Mouse (Mus musculus) v-Abl transformed pro-B cells (cell line): ENCODE results near the gene Hyal3.

Experiments used
- in situ Hi-C, 2 experiments: fragments of 400-800 bp; cut with MboI; formaldehyde crosslinking; loops; one replicate each; pipeline ENCODE4 v1.15.1; 2025; ENCODE audit not compliant: unreplicated experiment in 2 of 2

Gene Hyal3

GRCm38 (mm10) chr9:107580501-107581317 is at the start of gene Hyal3:
TSS of gene Hyal3 (plus strand) at chr9:107580818.
- in situ Hi-C loops = no loop called here

- in situ Hi-C loops = loop anchor here (10.0 to 25.0 kb wide), 4 partner anchors 239 to 1553 kb away; partner anchors contain the start of genes Ccdc51 (in 1 of the 2), Cish (in 1 of the 2), Glyctk (in 1 of the 2) and Manf (in 1 of the 2)
Measured at GRCm38 (mm10) chr9:107533791-107534407, 46.7 kb upstream of the Hyal3 start, which contains the start of gene Tmem115. TSS of gene Tmem115 (plus strand) at chr9:107533945.

- in situ Hi-C loops = loop anchor here (10.0 to 25.0 kb wide), 4 partner anchors 240 to 1553 kb away; partner anchors contain the start of genes Ccdc51 (in 1 of the 2), Cish (in 1 of the 2), Glyctk (in 1 of the 2) and Manf (in 1 of the 2)
Measured at GRCm38 (mm10) chr9:107534408-107535202, 46.0 kb upstream of the Hyal3 start.

GRCm38 (mm10) chr9:107538231-107538630 is 42.4 kb upstream of the Hyal3 start:
- in situ Hi-C loops = loop anchor here (10.0 to 25.0 kb wide), 4 partner anchors 243 to 1549 kb away; partner anchors contain the start of genes Ccdc51 (in 1 of the 2), Cish (in 1 of the 2), Glyctk (in 1 of the 2) and Manf (in 1 of the 2)

- in situ Hi-C loops = loop anchor here (10.0 to 25.0 kb wide), 4 partner anchors 244 to 1549 kb away; partner anchors contain the start of genes Ccdc51 (in 1 of the 2), Cish (in 1 of the 2), Glyctk (in 1 of the 2) and Manf (in 1 of the 2)
Measured at GRCm38 (mm10) chr9:107538711-107539110, 41.9 kb upstream of the Hyal3 start.

GRCm38 (mm10) chr9:107539940-107540339 is 40.7 kb upstream of the Hyal3 start:
- in situ Hi-C loops = loop anchor here (10.0 to 25.0 kb wide), 4 partner anchors 245 to 1547 kb away; partner anchors contain the start of genes Ccdc51 (in 1 of the 2), Cish (in 1 of the 2), Glyctk (in 1 of the 2) and Manf (in 1 of the 2)

- in situ Hi-C loops = loop anchor here (25.0 kb wide), 2 partner anchors 1378 to 1547 kb away; partner anchors contain the start of genes Ccdc51 (in 1 of the 2), Glyctk (in 1 of the 2), Plxnb1 (in 1 of the 2) and Tma7 (in 1 of the 2)
Measured at GRCm38 (mm10) chr9:107540420-107540819, 40.2 kb upstream of the Hyal3 start.

- in situ Hi-C loops = loop anchor here (25.0 kb wide), 2 partner anchors 1379 to 1546 kb away; partner anchors contain the start of genes Ccdc51 (in 1 of the 2), Glyctk (in 1 of the 2), Plxnb1 (in 1 of the 2) and Tma7 (in 1 of the 2)
Measured at GRCm38 (mm10) chr9:107541005-107541404, 39.6 kb upstream of the Hyal3 start.

GRCm38 (mm10) chr9:107541474-107542351 is 38.9 kb upstream of the Hyal3 start, which contains the start of the genes Cyb561d2 and Nprl2:
TSS of gene Cyb561d2 (minus strand) at chr9:107542193.
TSS of gene Nprl2 (plus strand) at chr9:107542226.
- in situ Hi-C loops = loop anchor here (25.0 kb wide), 2 partner anchors 1379 to 1546 kb away; partner anchors contain the start of genes Ccdc51 (in 1 of the 2), Glyctk (in 1 of the 2), Plxnb1 (in 1 of the 2) and Tma7 (in 1 of the 2)

GRCm38 (mm10) chr9:107542352-107542686 is 38.3 kb upstream of the Hyal3 start:
- in situ Hi-C loops = loop anchor here (25.0 kb wide), 2 partner anchors 1380 to 1545 kb away; partner anchors contain the start of genes Ccdc51 (in 1 of the 2), Glyctk (in 1 of the 2), Plxnb1 (in 1 of the 2) and Tma7 (in 1 of the 2)

GRCm38 (mm10) chr9:107542721-107543120 is 37.9 kb upstream of the Hyal3 start:
- in situ Hi-C loops = loop anchor here (25.0 kb wide), 2 partner anchors 1380 to 1545 kb away; partner anchors contain the start of genes Ccdc51 (in 1 of the 2), Glyctk (in 1 of the 2), Plxnb1 (in 1 of the 2) and Tma7 (in 1 of the 2)

- in situ Hi-C loops = loop anchor here (25.0 kb wide), 2 partner anchors 1381 to 1544 kb away; partner anchors contain the start of genes Ccdc51 (in 1 of the 2), Glyctk (in 1 of the 2), Plxnb1 (in 1 of the 2) and Tma7 (in 1 of the 2)
Measured at GRCm38 (mm10) chr9:107543299-107543698, 37.3 kb upstream of the Hyal3 start.

GRCm38 (mm10) chr9:107544196-107544700 is 36.4 kb upstream of the Hyal3 start:
- in situ Hi-C loops = loop anchor here (25.0 kb wide), 2 partner anchors 1382 to 1543 kb away; partner anchors contain the start of genes Ccdc51 (in 1 of the 2), Glyctk (in 1 of the 2), Plxnb1 (in 1 of the 2) and Tma7 (in 1 of the 2)

GRCm38 (mm10) chr9:107544729-107545128 is 35.9 kb upstream of the Hyal3 start:
- in situ Hi-C loops = loop anchor here (25.0 kb wide), 2 partner anchors 1382 to 1543 kb away; partner anchors contain the start of genes Ccdc51 (in 1 of the 2), Glyctk (in 1 of the 2), Plxnb1 (in 1 of the 2) and Tma7 (in 1 of the 2)

- in situ Hi-C loops = loop anchor here (25.0 kb wide), 2 partner anchors 1383 to 1542 kb away; partner anchors contain the start of genes Ccdc51 (in 1 of the 2), Glyctk (in 1 of the 2), Plxnb1 (in 1 of the 2) and Tma7 (in 1 of the 2)
Measured at GRCm38 (mm10) chr9:107545199-107545598, 35.4 kb upstream of the Hyal3 start.

- in situ Hi-C loops = loop anchor here (25.0 kb wide), 2 partner anchors 1383 to 1542 kb away; partner anchors contain the start of genes Ccdc51 (in 1 of the 2), Glyctk (in 1 of the 2), Plxnb1 (in 1 of the 2) and Tma7 (in 1 of the 2)
Measured at GRCm38 (mm10) chr9:107545602-107546001, 35.0 kb upstream of the Hyal3 start.

GRCm38 (mm10) chr9:107547026-107547425 is 33.6 kb upstream of the Hyal3 start, which contains the start of gene Zmynd10:
TSS of gene Zmynd10 (plus strand) at chr9:107547298.
- in situ Hi-C loops = loop anchor here (25.0 kb wide), 2 partner anchors 1385 to 1540 kb away; partner anchors contain the start of genes Ccdc51 (in 1 of the 2), Glyctk (in 1 of the 2), Plxnb1 (in 1 of the 2) and Tma7 (in 1 of the 2)
